Mouse (Mus musculus) cerebellum, postnatal 36 days (tissue): ENCODE measurements at regions not wholly inside any gene's neighbourhood (a gene's known extent, or its start where the extent isn't known, plus 50 kb on each side); places are given as distances from the start of the nearest gene placed in this dataset.

ENCODE experiments used
- DNase-seq, 2 experiments: peaks; one replicate each; pipeline ENCODE4 v3.0.0; 2021 to 2022; ENCODE audit warnings: mixed read lengths in 2 of 2

GRCm38 (mm10) chr14:81193689-81194088 is 1209.8 kb downstream of the Olfm4 start:
- DNase-seq: no peak

- peak; percentile 9 to 18 for DNase-seq
These were observed 1211.9 kb downstream of the Olfm4 start for GRCm38 (mm10) chr14:81195657-81196353.
